Mouse (Mus musculus) stomach, embryonic 14.5 days (tissue): ENCODE measurements at regions not wholly inside any gene's neighbourhood (a gene's known extent, or its start where the extent isn't known, plus 50 kb on each side); places are given as distances from the start of the nearest gene placed in this dataset.

Source experiments
- ATAC-seq: fragments of 200-750 bp; cut with Nextera tagmentation; 2 replicates; pipeline ENCODE4 v1.8.0; 2017; ENCODE audit warnings: low read depth, moderate TSS enrichment; ENCODE audit not compliant: insufficient number of reproducible peaks, insufficient read depth, low FRiP score
- H3K27ac ChIP-seq: fragments of 300-500 bp; sonication (generic); 2 replicates; pipeline ENCODE4 v1.5.1; 2014; ENCODE audit warnings: mild to moderate bottlenecking, low read length, moderate library complexity, mixed read lengths
- H3K27me3 ChIP-seq: fragments of 300-500 bp; sonication (generic); 2 replicates; pipeline ENCODE4 v1.6.1; 2014; ENCODE audit warnings: low read length, control low read depth, mixed read lengths; ENCODE audit not compliant: control insufficient read depth, insufficient read depth
- H3K36me3 ChIP-seq: fragments of 300-500 bp; sonication (generic); 2 replicates; pipeline ENCODE4 v1.6.1; 2014; ENCODE audit warnings: mild to moderate bottlenecking, control low read depth, low read length, moderate library complexity, mixed read lengths; ENCODE audit not compliant: control insufficient read depth, insufficient read depth
- H3K4me1 ChIP-seq: fragments of 300-500 bp; sonication (generic); 2 replicates; pipeline ENCODE4 v1.6.1; 2014; ENCODE audit warnings: low read length, control low read depth, mixed read lengths; ENCODE audit not compliant: control insufficient read depth, insufficient read depth
- H3K4me2 ChIP-seq: fragments of 300-500 bp; sonication (generic); replicated peaks from 2 replicates; pipeline ENCODE4 v1.6.1; 2014; ENCODE audit warnings: low read depth, low read length, control low read depth
- H3K4me3 ChIP-seq: fragments of 300-500 bp; sonication (generic); 2 replicates; pipeline ENCODE4 v1.5.1; 2014; ENCODE audit warnings: low read depth, low read length, control low read depth
- H3K9ac ChIP-seq: fragments of 300-500 bp; sonication (generic); replicated peaks from 2 replicates; pipeline ENCODE4 v1.6.1; 2014; ENCODE audit warnings: low read depth, mild to moderate bottlenecking, control low read depth, low read length, moderate library complexity, mixed read lengths
- H3K9me3 ChIP-seq: fragments of 300-500 bp; sonication (generic); 2 replicates; pipeline ENCODE4 v1.6.1; 2016; ENCODE audit warnings: low read depth, low read length, control low read depth; ENCODE audit not compliant: control insufficient read depth
- WGBS: fragments of 180-500 bp; shearing (Covaris S2); extraction: QIAGEN DNeasy Blood & Tissue Kit; methylation state at CpG from one replicate; pipeline ENCODE4 v1.1.7; 2014; 5-methylcytosine and 5-hydroxymethylcytosine counted together

- Histone ChIP-seq H3K4me2 (no peak overlapping the region), H3K9me3 (no peaks in the 10 kb centered on the region), H3K4me1 (no peaks in the 10 kb centered on the region), H3K4me3 (no peak overlapping the region), H3K9ac (no peak overlapping the region), H3K27ac (no peak overlapping the region), H3K36me3 (no peaks in the 10 kb centered on the region), H3K27me3 (no peaks in the 10 kb centered on the region)
- no peak for ATAC-seq
- WGBS, result 84% methylated on average over 14 of the region's 14 CpGs
Observed at GRCm38 (mm10) chr8:35183423-35183822, 582.2 kb upstream of the Gm19410 start.

GRCm38 (mm10) chr8:35185165-35185564, 580.4 kb upstream of the Gm19410 start:
- WGBS, result 78% methylated on average over 10 of the region's 10 CpGs
- no peaks in the 10 kb centered on the region for H3K4me1 ChIP-seq
- no peak overlapping the region for H3K4me2 ChIP-seq
- no peaks in the 10 kb centered on the region for H3K36me3 ChIP-seq
- no peak overlapping the region for H3K27ac ChIP-seq
- no peaks in the 10 kb centered on the region for H3K27me3 ChIP-seq
- no peak overlapping the region for H3K4me3 ChIP-seq
- ATAC-seq, result no peak
- H3K9me3 ChIP-seq, result no peaks in the 10 kb centered on the region
- no peak overlapping the region for H3K9ac ChIP-seq

GRCm38 (mm10) chr8:35188531-35188930, 577.1 kb upstream of the Gm19410 start:
- H3K4me2 ChIP-seq, result no peak overlapping the region
- H3K4me1 ChIP-seq, result no peaks in the 10 kb centered on the region
- H3K27me3 ChIP-seq, result no peaks in the 10 kb centered on the region
- H3K36me3 ChIP-seq, result no peaks in the 10 kb centered on the region
- no peak overlapping the region for H3K4me3 ChIP-seq
- 92% methylated on average over 8 of the region's 8 CpGs for WGBS
- ATAC-seq, result no peak
- no peak overlapping the region for H3K9ac ChIP-seq
- no peak overlapping the region for H3K27ac ChIP-seq
- no peaks in the 10 kb centered on the region for H3K9me3 ChIP-seq

GRCm38 (mm10) chr8:35189695-35190094, 575.9 kb upstream of the Gm19410 start:
- Histone ChIP-seq H3K27me3 (no peaks in the 10 kb centered on the region), H3K4me1 (0 out of 2 replicates have a peak, but pooled peaks cover 2% of the 10 kb centered on the region), H3K4me3 (no peak overlapping the region), H3K27ac (no peak overlapping the region), H3K4me2 (no peak overlapping the region), H3K9me3 (no peaks in the 10 kb centered on the region), H3K36me3 (no peaks in the 10 kb centered on the region), H3K9ac (no peak overlapping the region)
- 74% methylated on average over 16 of the region's 16 CpGs for WGBS
- no peak for ATAC-seq

DNA sequence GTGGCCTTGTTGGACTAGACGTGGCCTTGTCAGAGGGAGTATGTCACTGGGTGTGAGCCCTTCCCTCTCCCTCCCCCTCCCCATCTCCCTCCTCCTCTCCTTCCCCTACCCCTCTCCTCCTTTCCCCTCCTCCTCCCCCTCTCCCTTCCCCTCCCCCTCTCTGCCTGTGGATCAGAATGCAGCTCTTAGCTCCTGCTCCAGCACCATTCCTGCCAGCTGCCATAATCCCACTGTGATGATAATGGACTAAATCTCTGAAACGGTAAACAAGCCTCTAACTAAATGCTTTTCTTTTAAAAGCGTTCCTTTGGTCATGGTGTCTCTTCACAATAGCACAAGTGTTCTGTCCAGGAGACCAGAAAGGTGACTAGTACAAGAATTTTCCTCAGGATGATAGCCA, 573.1 kb upstream of the Gm19410 start:
- Histone ChIP-seq H3K9me3 (no peaks in the 10 kb centered on the region), H3K4me1 (0 out of 2 replicates have a peak, but pooled peaks cover 2% of the 10 kb centered on the region), H3K4me2 (no peak overlapping the region), H3K27me3 (no peaks in the 10 kb centered on the region), H3K36me3 (no peaks in the 10 kb centered on the region), H3K27ac (no peak overlapping the region), H3K4me3 (no peak overlapping the region), H3K9ac (no peak overlapping the region)
- 45% methylated on average over 3 of the region's 3 CpGs for WGBS
- no peak for ATAC-seq

GRCm38 (mm10) chr8:35193771-35194170, 571.8 kb upstream of the Gm19410 start:
- H3K9ac ChIP-seq, result no peak overlapping the region
- peak overlapping the region; percentile 33; the same call in 1 of the 2 replicates for H3K27ac ChIP-seq
- no peaks in the 10 kb centered on the region for H3K36me3 ChIP-seq
- WGBS, result 18% methylated on average over 1 of the region's 1 CpGs
- no peak overlapping the region for H3K4me2 ChIP-seq
- no peak overlapping the region for H3K4me3 ChIP-seq
- H3K27me3 ChIP-seq, result no peaks in the 10 kb centered on the region
- no peaks in the 10 kb centered on the region for H3K9me3 ChIP-seq
- peaks cover 11% of the 10 kb centered on the region for H3K4me1 ChIP-seq
- ATAC-seq, result peak; percentile 50; the same call in 1 of the 2 replicates

GRCm38 (mm10) chr8:35196189-35196588, 569.4 kb upstream of the Gm19410 start:
- Histone ChIP-seq H3K4me2 (no peak overlapping the region), H3K27ac (no peak overlapping the region), H3K4me1 (peaks cover 15% of the 10 kb centered on the region), H3K4me3 (no peak overlapping the region), H3K27me3 (no peaks in the 10 kb centered on the region), H3K36me3 (no peaks in the 10 kb centered on the region), H3K9me3 (no peaks in the 10 kb centered on the region), H3K9ac (no peak overlapping the region)
- WGBS, result 57% methylated on average over 4 of the region's 4 CpGs
- no peak for ATAC-seq

GRCm38 (mm10) chr8:35198766-35199165, 566.8 kb upstream of the Gm19410 start:
- Histone ChIP-seq H3K9ac (no peak overlapping the region), H3K4me2 (no peak overlapping the region), H3K4me1 (peaks cover 22% of the 10 kb centered on the region), H3K36me3 (no peaks in the 10 kb centered on the region), H3K9me3 (no peaks in the 10 kb centered on the region), H3K4me3 (no peak overlapping the region), H3K27ac (no peak overlapping the region), H3K27me3 (no peaks in the 10 kb centered on the region)
- ATAC-seq, result no peak
- 61% methylated on average over 2 of the region's 2 CpGs for WGBS

GRCm38 (mm10) chr8:35201416-35201815, 564.2 kb upstream of the Gm19410 start:
- H3K4me3 ChIP-seq, result peak overlapping the region; percentile 11
- no peaks in the 10 kb centered on the region for H3K9me3 ChIP-seq
- peak overlapping the region; percentile 32 for H3K4me2 ChIP-seq
- no peaks in the 10 kb centered on the region for H3K27me3 ChIP-seq
- no peak overlapping the region for H3K9ac ChIP-seq
- H3K27ac ChIP-seq, result peak overlapping the region; percentile 80
- no peaks in the 10 kb centered on the region for H3K36me3 ChIP-seq
- ATAC-seq, result peak; percentile 79
- peaks cover 33% of the 10 kb centered on the region for H3K4me1 ChIP-seq
- WGBS, result 8% methylated on average over 12 of the region's 12 CpGs
